Mouse (Mus musculus): ENCODE measurements at regions not wholly inside any gene's neighbourhood (a gene's known extent, or its start where the extent isn't known, plus 50 kb on each side); places are given as distances from the start of the nearest gene placed in this dataset.
A peak's percentile ranks its signal among the peaks of the same experiment; 100 is the strongest.
"Not testable (repeated sequence)": the region's sequence is repeated elsewhere in the genome, so short reads cannot be mapped to it uniquely, and the experiment has no call there.

DNA sequence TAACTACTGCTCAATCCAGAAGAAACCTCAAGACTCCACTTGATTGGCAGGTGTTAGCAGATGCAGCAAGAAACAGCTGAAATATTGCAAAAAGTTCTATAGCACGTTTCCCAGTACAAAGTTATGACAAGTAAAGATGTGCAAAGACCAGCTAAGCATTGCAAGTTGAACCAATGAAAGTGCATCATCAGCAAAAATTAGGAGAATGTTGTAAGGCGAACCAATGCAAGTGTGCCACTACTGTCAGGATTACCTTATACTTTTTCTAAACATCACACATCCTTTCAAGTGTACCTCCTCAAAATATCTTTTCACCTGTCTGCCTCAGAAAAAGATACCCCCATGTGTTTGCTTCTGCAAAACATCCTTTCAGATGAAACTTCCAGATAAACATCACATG lies 244.7 kb downstream of the Slco6d1 start:
- DNase-seq (ENCODE audit: low spot score in 2 of 2) = no peak

DNA sequence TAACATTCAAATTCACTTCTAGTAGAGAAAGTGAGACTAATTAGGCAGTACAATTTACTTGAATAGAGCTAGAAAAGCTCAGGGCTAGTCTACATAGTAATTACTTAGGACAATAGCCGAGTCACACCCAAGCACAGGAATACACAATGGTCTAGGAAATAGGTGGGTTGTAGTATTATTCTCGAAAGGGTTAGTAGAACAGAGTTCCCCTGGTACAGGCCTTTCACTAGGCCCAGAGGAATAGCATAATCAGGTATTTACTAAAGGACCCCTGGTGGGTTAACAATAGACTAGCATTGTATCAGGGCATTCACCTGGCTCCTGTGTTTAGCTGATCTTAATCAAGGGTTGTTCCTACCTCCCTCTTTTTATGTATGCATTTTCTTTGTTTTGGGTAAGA lies 246.5 kb downstream of the Slco6d1 start:
- DNase-seq (ENCODE audit: low spot score in 2 of 2) = not testable (repeated sequence)

DNA sequence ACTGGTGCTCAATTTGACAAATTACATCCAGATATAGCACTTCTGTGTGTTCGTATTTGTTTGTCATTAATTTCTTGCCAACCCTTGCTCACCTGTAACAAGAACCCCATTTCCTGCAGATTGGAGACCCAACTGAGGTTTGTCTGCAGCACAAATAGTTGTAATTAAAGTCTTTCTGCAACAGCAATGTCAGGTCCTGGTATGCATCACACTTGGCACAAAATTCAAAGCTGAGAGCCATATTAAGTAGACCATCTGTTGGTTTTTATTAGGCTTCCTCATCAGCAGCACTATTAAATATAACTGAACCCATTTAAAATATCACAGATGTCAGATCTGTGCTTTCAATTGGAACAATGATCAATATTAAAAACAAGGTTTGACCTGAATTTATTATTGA lies 247.0 kb downstream of the Slco6d1 start:
- no peak for DNase-seq (ENCODE audit: low spot score in 2 of 2)

DNA sequence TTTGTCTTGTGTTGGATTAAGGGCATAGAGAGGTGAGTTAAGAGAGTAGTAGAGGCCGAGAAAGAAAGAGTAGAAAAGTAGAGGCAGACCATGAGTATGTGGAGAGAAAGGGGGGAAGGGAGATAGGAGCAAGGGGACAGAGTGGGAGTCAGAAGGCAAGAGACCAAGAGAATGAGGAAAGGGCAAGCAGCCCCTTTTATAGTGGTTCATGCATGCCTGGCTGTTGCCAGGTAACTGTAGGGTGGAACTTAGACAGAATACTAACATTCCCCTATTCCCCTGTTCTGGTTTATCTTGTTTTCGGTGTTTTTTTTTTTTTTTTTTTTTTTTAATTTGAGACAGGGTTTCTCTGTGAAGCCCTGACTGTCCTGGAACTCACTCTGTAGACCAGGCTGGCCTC lies 247.7 kb downstream of the Slco6d1 start:
- DNase-seq (ENCODE audit: low spot score in 2 of 2) = no peak

DNA sequence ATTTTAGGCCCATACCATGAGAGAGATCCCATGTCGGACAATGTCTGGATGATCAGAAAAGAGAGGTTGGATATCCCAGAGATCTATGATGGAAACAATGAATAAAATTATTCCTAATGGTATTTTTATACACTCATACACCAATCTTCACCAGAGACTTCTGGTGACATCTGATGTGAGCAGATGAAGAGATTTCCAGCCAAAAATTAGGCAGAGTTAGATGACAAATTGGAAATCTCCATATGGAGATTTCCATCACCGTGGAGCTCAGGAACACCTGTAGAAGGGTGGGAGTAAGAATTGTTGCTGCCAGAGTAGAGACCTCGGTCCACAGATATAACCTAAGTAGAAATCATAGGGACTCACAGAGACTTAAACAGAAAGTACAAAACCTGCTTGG lies 257.8 kb downstream of the Slco6d1 start:
- no peak for DNase-seq (ENCODE audit: low spot score in 2 of 2)

DNA sequence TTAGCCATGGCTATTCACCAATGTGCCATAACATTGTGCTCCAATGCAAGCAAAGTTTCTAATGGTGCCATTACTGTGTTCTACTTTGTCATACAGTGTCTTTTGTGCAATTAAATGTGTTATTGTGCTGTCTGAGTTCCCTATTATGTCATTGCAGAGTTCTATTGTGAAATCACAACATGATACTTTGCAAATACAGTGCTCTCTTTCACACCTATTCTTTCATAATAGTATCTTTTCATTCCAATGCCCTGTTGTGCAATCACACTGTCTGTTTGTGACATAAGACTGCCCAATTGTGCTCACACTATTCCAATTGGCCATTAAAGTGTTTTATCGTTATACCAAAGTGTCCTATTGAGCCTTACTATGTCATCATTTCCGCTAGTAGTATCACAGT lies 292.9 kb downstream of the Slco6d1 start:
- no peak for DNase-seq (ENCODE audit: low spot score in 2 of 2)

DNA sequence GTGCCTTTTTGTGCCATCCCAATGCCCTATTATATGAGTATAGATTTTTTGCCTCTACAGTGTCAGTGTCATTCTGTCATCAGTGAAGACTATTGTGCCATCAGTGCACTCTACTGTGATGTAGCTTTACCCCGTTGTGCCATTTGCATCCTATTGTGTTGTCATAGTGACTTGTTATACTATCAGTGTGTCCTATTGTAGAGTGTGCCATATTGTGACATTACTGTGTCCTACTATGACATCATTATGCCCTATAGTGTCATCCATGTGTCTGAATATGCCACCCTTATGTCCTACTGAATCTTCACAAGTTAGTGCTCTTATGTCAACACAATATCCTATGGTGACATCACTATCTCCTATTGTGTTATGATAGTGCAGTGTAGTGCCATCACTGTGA lies 293.4 kb downstream of the Slco6d1 start:
- no peak for DNase-seq (ENCODE audit: low spot score in 2 of 2)

DNA sequence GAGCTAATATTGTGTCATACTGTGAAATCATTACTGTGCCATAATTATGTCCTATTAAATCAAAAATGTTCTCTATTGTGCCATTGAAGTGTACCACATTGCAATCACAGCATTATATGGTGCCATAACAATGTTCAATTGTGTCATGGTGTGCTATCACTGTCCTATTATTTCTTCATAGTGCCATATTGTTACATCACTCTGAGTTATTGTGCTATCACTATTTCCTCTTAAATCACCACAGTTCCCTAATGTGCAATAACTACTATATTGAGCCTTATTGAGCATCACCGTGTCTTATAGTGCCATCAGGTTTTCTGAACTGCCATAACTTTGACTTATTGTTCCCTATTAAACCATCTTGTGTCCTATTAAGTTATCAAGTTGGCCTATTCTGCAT lies 299.7 kb downstream of the Slco6d1 start:
- no peak for DNase-seq (ENCODE audit: low spot score in 2 of 2)

DNA sequence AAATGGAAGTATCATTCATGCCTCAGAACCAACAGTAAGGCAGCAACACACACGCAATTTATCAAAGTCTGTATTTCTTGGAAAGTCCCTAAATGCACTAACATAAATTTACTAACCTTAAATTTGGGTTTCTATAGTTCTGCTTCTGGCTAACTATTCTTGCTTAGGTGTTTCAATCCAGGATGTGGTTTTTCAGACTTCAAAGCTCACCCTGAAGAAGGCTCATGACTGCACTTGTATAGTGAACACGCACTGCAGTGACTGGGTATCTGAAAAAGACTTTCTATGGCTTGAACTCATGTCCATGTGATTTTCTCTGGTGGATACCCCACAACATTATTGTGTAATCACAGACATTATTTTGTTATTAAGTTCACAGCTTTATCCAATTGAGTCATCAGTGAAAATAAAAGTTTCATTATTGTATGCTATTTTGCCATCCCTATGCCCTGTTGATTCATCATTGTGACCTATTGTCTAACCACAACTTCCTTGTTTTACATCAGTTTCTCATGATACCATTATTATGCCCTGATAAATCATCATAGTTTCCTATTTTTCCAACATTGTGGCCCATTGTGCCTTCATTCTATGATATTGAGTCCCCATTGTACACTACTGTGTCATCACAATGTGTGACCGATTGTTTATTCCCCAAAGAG lies 306.6 kb downstream of the Slco6d1 start:
- no peak for DNase-seq (ENCODE audit: low spot score in 2 of 2)

DNA sequence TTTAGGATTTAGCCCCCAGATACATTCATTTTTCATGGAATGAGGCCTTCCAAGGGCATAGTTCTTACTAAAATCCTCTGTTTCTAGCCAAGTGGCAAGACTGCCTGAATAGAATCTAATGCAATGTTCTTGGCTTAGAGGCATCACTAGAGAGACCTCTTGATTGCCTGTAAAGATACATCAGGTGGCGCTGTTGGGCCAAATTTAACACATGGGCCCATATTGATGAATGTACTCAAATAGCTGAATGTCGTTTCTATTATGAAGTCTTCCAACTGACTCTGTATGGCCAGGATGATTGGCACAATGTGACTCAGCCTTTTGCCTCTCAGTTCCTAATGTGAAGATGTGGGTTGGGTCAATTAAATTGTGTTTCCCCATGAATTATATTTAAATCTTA lies 328.0 kb downstream of the Slco6d1 start:
- peak; percentile 24 to 44 for DNase-seq (ENCODE audit: low spot score in 2 of 2)

DNA sequence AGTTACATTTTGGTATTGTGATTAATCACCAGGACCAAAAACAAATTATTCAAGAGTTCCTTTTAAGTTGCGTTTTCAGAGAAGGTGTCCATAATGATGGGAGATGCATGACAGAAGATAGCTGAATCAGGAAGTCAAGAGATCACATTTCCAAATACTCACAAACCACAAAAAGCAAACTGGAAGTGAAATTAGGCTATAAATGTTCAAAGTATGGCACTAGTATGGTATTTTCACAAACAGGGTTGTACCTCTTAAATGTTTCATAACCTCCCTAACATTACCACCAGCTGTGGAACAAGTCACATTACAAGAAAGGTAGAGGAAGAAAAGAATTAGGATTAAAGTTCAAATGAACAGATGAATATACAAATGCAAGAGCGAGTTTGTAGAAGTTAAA lies 367.6 kb downstream of the Slco6d1 start:
- DNase-seq (ENCODE audit: low spot score in 2 of 2) = no peak

DNA sequence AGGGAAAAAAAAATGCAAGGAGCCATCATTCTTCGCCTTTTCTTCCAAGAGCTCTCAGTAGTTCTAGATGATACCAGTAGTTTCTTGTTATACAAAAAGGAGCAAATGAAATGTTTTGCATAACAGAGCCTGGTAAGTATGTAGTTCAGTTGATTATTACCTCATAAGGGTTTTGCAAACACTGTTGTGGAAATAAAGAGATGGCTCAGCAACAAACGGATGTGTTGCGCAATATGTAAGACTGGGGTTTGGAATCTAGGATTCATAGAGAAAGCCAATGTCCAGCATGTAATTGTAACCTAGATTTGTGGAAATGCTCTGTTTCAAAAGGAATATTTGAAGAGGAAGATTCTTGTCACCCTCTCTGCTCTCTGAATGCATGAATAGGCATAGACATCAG lies 372.4 kb downstream of the Slco6d1 start:
- no peak for DNase-seq (ENCODE audit: low spot score in 2 of 2)

DNA sequence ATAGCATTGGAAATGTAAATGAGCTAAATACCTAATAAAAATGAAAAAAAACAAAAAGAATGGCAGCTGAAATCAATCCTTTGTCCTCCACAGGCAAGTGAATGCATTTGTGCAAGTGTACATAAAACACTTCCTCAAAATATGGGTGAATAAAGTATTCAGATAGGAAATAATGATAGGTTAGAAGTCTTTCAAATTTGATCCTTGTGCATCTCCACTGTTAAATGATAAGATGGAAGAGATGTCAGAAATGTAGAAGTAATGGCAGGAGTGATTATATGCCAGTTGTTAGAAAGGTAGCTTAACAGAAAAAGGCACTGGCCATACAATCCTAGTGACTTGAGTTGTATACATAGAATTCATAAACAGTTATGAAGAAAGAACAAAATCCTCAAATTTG lies 391.6 kb downstream of the Slco6d1 start:
- DNase-seq (ENCODE audit: low spot score in 2 of 2) = no peak

DNA sequence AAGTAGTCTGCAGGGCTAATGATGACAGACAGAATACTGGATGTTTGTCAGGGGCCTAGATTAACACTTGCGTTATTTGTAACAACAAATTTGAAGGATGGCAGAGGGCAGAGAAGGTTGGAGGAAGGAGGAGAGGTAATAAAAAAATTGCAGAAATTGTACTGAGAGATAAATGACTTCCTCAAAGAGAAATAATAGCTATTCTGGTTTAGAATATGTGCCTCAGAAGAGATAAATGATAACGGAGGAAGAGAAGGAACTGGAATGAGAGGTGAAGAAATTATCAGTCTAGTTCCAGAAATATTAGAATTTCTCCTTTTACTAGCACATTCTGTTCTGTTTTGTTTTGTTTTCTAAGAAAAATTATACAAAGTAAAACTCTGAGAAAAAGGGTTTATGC lies 393.1 kb downstream of the Slco6d1 start:
- DNase-seq (ENCODE audit: low spot score in 2 of 2) = no peak

DNA sequence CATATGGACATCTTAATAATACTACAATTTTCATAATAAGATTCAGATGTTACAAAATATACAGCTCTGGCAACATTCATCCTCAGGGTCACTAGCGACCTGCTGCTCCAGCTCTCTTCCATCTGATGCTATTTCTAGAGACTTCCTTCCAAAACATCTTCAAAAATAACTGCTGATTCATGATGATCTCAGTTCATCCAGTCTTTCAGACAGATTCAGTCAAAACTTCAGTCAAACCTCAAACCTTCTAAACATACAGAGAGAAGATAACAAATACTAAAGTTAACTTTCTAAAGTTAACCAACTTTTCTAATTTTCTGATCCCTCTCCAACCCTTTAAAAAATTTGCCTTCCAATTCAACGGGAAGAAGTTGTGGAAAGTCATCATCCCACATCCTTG lies 397.2 kb downstream of the Slco6d1 start:
- no peak for DNase-seq (ENCODE audit: low spot score in 2 of 2)

DNA sequence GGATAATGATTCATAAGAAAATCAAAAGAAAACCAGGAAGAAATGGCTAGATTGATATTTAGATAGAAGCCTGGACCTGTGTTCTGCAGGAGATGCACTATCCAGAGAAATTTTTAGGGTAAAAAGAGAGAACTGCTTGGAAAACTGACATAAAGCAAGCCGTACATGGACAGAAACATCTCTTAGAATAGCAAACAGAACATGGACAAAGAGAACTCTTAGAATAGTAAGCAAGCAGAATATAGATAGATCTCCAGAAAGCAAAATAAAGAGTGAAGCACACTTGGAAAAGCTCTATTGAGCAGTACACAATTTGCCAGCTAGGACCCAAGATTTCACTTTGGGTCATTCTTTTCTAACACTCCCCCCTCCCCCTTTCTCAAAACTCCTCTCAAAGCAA lies 439.3 kb downstream of the Slco6d1 start:
- no peak for DNase-seq (ENCODE audit: low spot score in 2 of 2)

DNA sequence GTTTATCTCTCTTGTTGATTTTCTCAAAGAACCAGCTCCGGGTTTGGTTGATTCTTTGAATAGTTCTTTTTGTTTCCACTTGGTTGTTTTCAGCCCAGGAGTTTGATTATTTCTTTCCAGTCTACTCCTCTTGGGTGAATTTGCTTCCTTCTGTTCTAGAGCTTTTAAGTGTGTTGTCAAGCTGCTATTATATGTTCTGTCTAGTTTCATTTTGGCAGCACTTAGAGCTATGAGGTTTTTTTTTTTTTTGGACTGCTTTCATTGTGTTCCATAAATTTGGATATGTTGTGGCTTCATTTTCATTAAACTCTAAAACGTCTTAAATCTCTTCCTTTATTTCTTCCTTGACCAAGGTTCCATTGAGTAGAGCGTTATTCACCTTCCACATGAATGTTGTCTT lies 485.3 kb downstream of the Slco6d1 start:
- no peak for DNase-seq (ENCODE audit: low spot score in 2 of 2)

DNA sequence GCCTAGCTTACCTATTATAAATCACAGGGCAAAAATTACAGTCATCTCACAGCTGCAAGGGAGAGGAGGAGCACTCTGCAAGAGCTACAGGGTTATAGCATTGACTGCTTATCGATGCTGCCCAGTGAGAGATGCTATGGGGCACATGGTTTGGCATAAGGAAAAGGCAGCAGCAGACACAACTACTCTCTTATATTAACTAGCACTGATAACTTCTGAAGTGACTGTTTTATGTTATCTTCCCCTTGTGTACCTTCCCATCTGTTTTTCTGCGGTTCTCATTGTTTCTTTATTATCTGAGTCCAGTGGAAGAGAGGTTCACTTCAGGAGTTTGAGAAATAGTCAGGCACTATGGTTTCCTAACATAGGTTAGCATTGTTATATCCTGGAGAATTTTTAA lies 502.1 kb downstream of the Slco6d1 start:
- no peak for DNase-seq (ENCODE audit: low spot score in 2 of 2)

DNA sequence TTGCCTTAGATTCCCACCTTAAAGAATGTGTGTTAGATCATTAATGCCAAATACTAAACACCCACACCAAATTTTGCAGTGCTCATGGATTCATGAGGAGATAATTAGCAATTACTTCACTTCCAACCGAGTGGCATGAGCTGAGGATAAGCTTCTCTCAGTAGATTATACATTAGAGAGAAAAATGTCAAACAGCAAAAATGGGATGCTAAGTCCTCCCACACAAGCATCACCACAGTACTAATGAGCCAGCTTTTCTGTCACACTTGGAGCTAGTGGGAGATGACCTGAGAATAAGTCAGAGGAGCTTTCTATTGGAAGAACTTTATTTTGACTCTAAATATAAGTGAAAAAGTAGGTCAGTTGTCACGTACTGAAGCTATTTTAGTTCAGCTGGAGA lies 504.0 kb downstream of the Slco6d1 start:
- DNase-seq (ENCODE audit: low spot score in 2 of 2) = no peak

DNA sequence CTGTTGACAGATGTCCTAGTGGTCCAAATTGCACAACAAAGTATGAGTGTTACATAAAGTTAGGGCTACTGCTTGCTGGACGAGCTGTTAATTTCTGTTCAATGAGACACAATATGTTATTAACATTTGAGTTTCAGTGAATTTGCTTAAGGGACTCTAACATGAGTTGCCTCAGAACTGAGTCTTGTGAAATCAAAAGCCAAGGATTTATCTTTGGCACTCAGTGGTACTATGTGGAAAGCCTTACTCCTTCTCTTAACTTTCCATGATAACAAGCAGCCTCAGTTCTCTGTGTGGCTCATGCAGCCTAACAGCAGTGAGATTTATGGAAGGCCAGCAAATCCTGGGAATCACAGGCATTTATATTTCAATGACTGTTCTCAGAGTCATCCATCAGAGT lies 510.0 kb downstream of the Slco6d1 start:
- DNase-seq (ENCODE audit: low spot score in 2 of 2) = no peak

DNA sequence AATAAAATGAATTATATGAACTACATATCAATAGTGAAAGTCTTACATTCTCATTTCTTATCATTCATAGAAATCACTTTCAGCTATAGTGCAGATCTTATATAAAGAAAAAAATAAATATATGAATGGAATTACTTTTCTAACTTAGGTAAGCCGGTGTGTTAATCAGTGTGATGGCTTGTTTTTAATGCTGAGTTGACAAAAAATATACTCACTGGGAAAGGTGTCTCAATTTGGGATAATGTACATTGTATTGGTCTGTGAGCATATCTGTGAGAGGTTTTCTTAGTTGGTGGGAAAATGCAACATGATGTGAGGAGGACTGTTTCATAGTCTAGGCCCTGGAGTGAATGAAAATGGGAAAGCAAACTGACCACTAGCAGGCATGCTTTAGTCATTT lies 511.3 kb downstream of the Slco6d1 start:
- DNase-seq (ENCODE audit: low spot score in 2 of 2) = no peak

DNA sequence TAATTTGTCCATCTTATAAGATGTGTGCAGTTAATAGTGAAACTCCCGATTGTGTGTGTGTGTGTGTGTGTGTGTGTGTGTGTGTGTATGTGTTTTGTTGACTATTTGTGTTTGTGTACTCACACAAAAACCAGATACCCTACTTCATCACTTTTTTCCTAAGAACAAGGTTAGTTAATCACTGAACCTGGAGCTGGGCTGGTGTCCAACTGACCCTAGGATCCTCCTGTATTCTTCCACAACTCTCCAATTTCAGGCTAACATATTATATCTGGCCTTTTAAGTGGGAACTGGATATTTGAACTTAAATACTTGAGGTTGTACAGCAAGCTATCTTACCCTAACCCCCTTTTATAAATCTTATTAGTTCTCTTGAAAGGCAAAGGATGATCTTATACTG lies 556.8 kb downstream of the Slco6d1 start:
- DNase-seq (ENCODE audit: low spot score in 2 of 2) = no peak

Measured in layer of hippocampus, postnatal 10 days (tissue).